Mouse (Mus musculus) liver, embryonic 13.5 days (tissue): ENCODE results near the gene Lsamp. TPM values are rescaled to one million over a fixed set of nuclear protein-coding genes. Genes with fewer than 3 reads are reported as not detected.

Source experiments
- ATAC-seq: fragments of 200-750 bp; cut with Nextera tagmentation; 2 replicates; pipeline ENCODE4 v1.8.0; 2017; ENCODE audit warnings: low read depth, mild to moderate bottlenecking, moderate number of reproducible peaks, moderate library complexity
- DNase-seq: peaks from one replicate; pipeline ENCODE4 v3.0.0; 2022
- H3K27ac ChIP-seq: fragments of 300-500 bp; sonication (generic); 2 replicates; pipeline ENCODE4 v1.5.1; 2015; ENCODE audit warnings: moderate library complexity, mild to moderate bottlenecking, inconsistent platforms
- H3K27me3 ChIP-seq: fragments of 300-500 bp; sonication (generic); 2 replicates; pipeline ENCODE4 v1.6.1; 2015; ENCODE audit warnings: mild to moderate bottlenecking, inconsistent platforms
- H3K36me3 ChIP-seq: fragments of 300-500 bp; sonication (generic); 2 replicates; pipeline ENCODE4 v1.6.1; 2015; ENCODE audit warnings: mild to moderate bottlenecking, inconsistent platforms
- H3K4me1 ChIP-seq: fragments of 300-500 bp; sonication (generic); replicated peaks from 2 replicates; pipeline ENCODE4 v1.6.1; 2015; ENCODE audit warnings: inconsistent platforms
- H3K4me2 ChIP-seq: fragments of 300-500 bp; sonication (generic); 2 replicates; pipeline ENCODE4 v1.6.1; 2015; ENCODE audit warnings: inconsistent platforms, mild to moderate bottlenecking, moderate library complexity
- H3K4me3 ChIP-seq: fragments of 300-500 bp; sonication (generic); replicated peaks from 2 replicates; pipeline ENCODE4 v1.5.1; 2015; ENCODE audit warnings: mild to moderate bottlenecking, inconsistent platforms
- H3K9ac ChIP-seq: fragments of 300-500 bp; sonication (generic); 2 replicates; pipeline ENCODE4 v1.6.1; 2015; ENCODE audit warnings: mild to moderate bottlenecking, inconsistent platforms
- H3K9me3 ChIP-seq: fragments of 300-500 bp; sonication (generic); replicated peaks from 2 replicates; pipeline ENCODE4 v1.6.1; 2016; ENCODE audit warnings: inconsistent platforms
- WGBS: fragments of 180-500 bp; shearing (Covaris S2); methylation state at CpG from one replicate; pipeline ENCODE4 v1.1.7; 2015; ENCODE audit not compliant: insufficient replicate concordance; 5-methylcytosine and 5-hydroxymethylcytosine counted together
- polyA plus RNA-seq: library from polyadenylated mRNA; unstranded; fragments of >200 nt; fragmentation: Nextera tagmentation; extraction: Ambion mirVana; gene quantifications from 2 replicates; pipeline ENCODE4 v1.2.1, GENCODE M21; 2015

Lsamp gene
- polyA plus RNA-seq, 1 experiment from 2014 or later, result 0.06 TPM

- no peaks in the 10 kb centered on the region for H3K27me3 ChIP-seq
- H3K27ac ChIP-seq, result no peak overlapping the region
- WGBS, result 60% methylated on average over 2 of the region's 2 CpGs
- no peaks in the 10 kb centered on the region for H3K36me3 ChIP-seq
- no peak overlapping the region for H3K4me2 ChIP-seq
- H3K9ac ChIP-seq, result no peak overlapping the region
- DNase-seq (no peak), ATAC-seq (no peak)
- no peak overlapping the region for H3K4me3 ChIP-seq
- no peaks in the 10 kb centered on the region for H3K9me3 ChIP-seq
- no peaks in the 10 kb centered on the region for H3K4me1 ChIP-seq
Measured at GRCm38 (mm10) chr16:40399531-40399930, 415.4 kb downstream of the Lsamp start.

GRCm38 (mm10) chr16:40434280-40434679 lies 450.1 kb downstream of the Lsamp start:
- DNase-seq, result no peak
- WGBS, result 55% methylated on average over 3 of the region's 3 CpGs
- H3K4me2 ChIP-seq, result no peak overlapping the region

GRCm38 (mm10) chr16:40436415-40436814 lies 452.3 kb downstream of the Lsamp start:
- 68% methylated on average over 6 of the region's 6 CpGs for WGBS
- Histone ChIP-seq H3K27me3 (no peaks in the 10 kb centered on the region), H3K4me2 (no peak overlapping the region), H3K9ac (no peak overlapping the region), H3K36me3 (no peaks in the 10 kb centered on the region), H3K9me3 (no peaks in the 10 kb centered on the region), H3K27ac (no peak overlapping the region), H3K4me1 (no peaks in the 10 kb centered on the region), H3K4me3 (no peak overlapping the region)
- DNase-seq (no peak), ATAC-seq (no peak)

More at GRCm38 (mm10) chr16:40434280-40434679, 450.1 kb downstream of the Lsamp start:
- H3K36me3 ChIP-seq, result no peaks in the 10 kb centered on the region
- H3K9ac ChIP-seq, result no peak overlapping the region
- H3K9me3 ChIP-seq, result no peaks in the 10 kb centered on the region
- H3K27me3 ChIP-seq, result no peaks in the 10 kb centered on the region
- H3K4me3 ChIP-seq, result no peak overlapping the region
- ATAC-seq, result no peak
- no peak overlapping the region for H3K27ac ChIP-seq
- no peaks in the 10 kb centered on the region for H3K4me1 ChIP-seq

GRCm38 (mm10) chr16:40437879-40438278 lies 453.7 kb downstream of the Lsamp start:
- DNase-seq (no peak), ATAC-seq (no peak)
- no peak overlapping the region for H3K27ac ChIP-seq
- no peaks in the 10 kb centered on the region for H3K9me3 ChIP-seq
- WGBS, result 73% methylated on average over 10 of the region's 10 CpGs
- H3K9ac ChIP-seq, result no peak overlapping the region
- no peak overlapping the region for H3K4me2 ChIP-seq
- no peaks in the 10 kb centered on the region for H3K36me3 ChIP-seq
- no peaks in the 10 kb centered on the region for H3K4me1 ChIP-seq
- H3K27me3 ChIP-seq, result no peaks in the 10 kb centered on the region
- H3K4me3 ChIP-seq, result no peak overlapping the region

GRCm38 (mm10) chr16:40438876-40439275 lies 454.7 kb downstream of the Lsamp start:
- DNase-seq, result no peak
- no peak for ATAC-seq
- no peaks in the 10 kb centered on the region for H3K9me3 ChIP-seq
- H3K27me3 ChIP-seq, result no peaks in the 10 kb centered on the region
- no peak overlapping the region for H3K4me2 ChIP-seq
- no peaks in the 10 kb centered on the region for H3K36me3 ChIP-seq
- no peak overlapping the region for H3K9ac ChIP-seq
- 54% methylated on average over 1 of the region's 1 CpGs for WGBS
- H3K27ac ChIP-seq, result no peak overlapping the region
- no peaks in the 10 kb centered on the region for H3K4me1 ChIP-seq
- H3K4me3 ChIP-seq, result no peak overlapping the region

- 59% methylated on average over 5 of the region's 5 CpGs for WGBS
- Histone ChIP-seq H3K9ac (no peak overlapping the region), H3K4me2 (no peak overlapping the region), H3K4me3 (no peak overlapping the region), H3K27ac (no peak overlapping the region), H3K4me1 (no peaks in the 10 kb centered on the region), H3K9me3 (no peaks in the 10 kb centered on the region), H3K27me3 (no peaks in the 10 kb centered on the region), H3K36me3 (no peaks in the 10 kb centered on the region)
- ATAC-seq, result no peak
- DNase-seq, result no peak
Measured at GRCm38 (mm10) chr16:40446587-40446986, 462.4 kb downstream of the Lsamp start.

- Histone ChIP-seq H3K9me3 (no peaks in the 10 kb centered on the region), H3K4me1 (no peaks in the 10 kb centered on the region), H3K4me3 (no peak overlapping the region), H3K27ac (no peak overlapping the region), H3K9ac (no peak overlapping the region), H3K27me3 (no peaks in the 10 kb centered on the region), H3K4me2 (no peak overlapping the region), H3K36me3 (no peaks in the 10 kb centered on the region)
- DNase-seq (no peak), ATAC-seq (no peak)
- 62% methylated on average over 15 of the region's 15 CpGs for WGBS
Measured at GRCm38 (mm10) chr16:40463411-40464058, 479.4 kb downstream of the Lsamp start.

- no peak for ATAC-seq
- WGBS, result 12% methylated on average over 8 of the region's 8 CpGs
Measured at GRCm38 (mm10) chr16:40466596-40466995, 482.4 kb downstream of the Lsamp start.

GRCm38 (mm10) chr16:40470946-40471345 lies 486.8 kb downstream of the Lsamp start:
- H3K4me2 ChIP-seq, result no peak overlapping the region
- H3K27me3 ChIP-seq, result no peaks in the 10 kb centered on the region
- no peak overlapping the region for H3K4me3 ChIP-seq
- no peak for ATAC-seq
- no peaks in the 10 kb centered on the region for H3K36me3 ChIP-seq
- no peak for DNase-seq
- H3K4me1 ChIP-seq, result no peaks in the 10 kb centered on the region
- WGBS, result 47% methylated on average over 6 of the region's 6 CpGs
- no peak overlapping the region for H3K27ac ChIP-seq
- no peak overlapping the region for H3K9ac ChIP-seq
- no peaks in the 10 kb centered on the region for H3K9me3 ChIP-seq

More at GRCm38 (mm10) chr16:40466596-40466995, 482.4 kb downstream of the Lsamp start:
- Histone ChIP-seq H3K9ac (no peak overlapping the region), H3K4me1 (no peaks in the 10 kb centered on the region), H3K27ac (no peak overlapping the region), H3K9me3 (no peaks in the 10 kb centered on the region), H3K4me2 (no peak overlapping the region), H3K27me3 (no peaks in the 10 kb centered on the region), H3K4me3 (no peak overlapping the region), H3K36me3 (no peaks in the 10 kb centered on the region)
- no peak for DNase-seq

- H3K9ac ChIP-seq, result no peak overlapping the region
- ATAC-seq (no peak), DNase-seq (no peak)
- no peaks in the 10 kb centered on the region for H3K9me3 ChIP-seq
- no peaks in the 10 kb centered on the region for H3K36me3 ChIP-seq
- WGBS, result 70% methylated on average over 5 of the region's 5 CpGs
- no peak overlapping the region for H3K4me3 ChIP-seq
- no peak overlapping the region for H3K27ac ChIP-seq
- H3K4me1 ChIP-seq, result no peaks in the 10 kb centered on the region
- H3K27me3 ChIP-seq, result no peaks in the 10 kb centered on the region
- no peak overlapping the region for H3K4me2 ChIP-seq
Measured at GRCm38 (mm10) chr16:40471967-40472366, 487.8 kb downstream of the Lsamp start.

- Histone ChIP-seq H3K27me3 (no peaks in the 10 kb centered on the region), H3K4me2 (no peak overlapping the region), H3K4me3 (no peak overlapping the region), H3K4me1 (no peaks in the 10 kb centered on the region), H3K27ac (no peak overlapping the region), H3K9me3 (no peaks in the 10 kb centered on the region), H3K9ac (no peak overlapping the region), H3K36me3 (no peaks in the 10 kb centered on the region)
- no peak for ATAC-seq
- DNase-seq, result no peak
- WGBS, result 68% methylated on average over 2 of the region's 2 CpGs
Measured at GRCm38 (mm10) chr16:40491606-40492005, 507.4 kb downstream of the Lsamp start.

- DNase-seq (no peak), ATAC-seq (no peak)
- no peak overlapping the region for H3K27ac ChIP-seq
- no peaks in the 10 kb centered on the region for H3K4me1 ChIP-seq
- no peaks in the 10 kb centered on the region for H3K27me3 ChIP-seq
- no peaks in the 10 kb centered on the region for H3K36me3 ChIP-seq
- no peak overlapping the region for H3K4me2 ChIP-seq
- H3K9ac ChIP-seq, result no peak overlapping the region
- 49% methylated on average over 3 of the region's 3 CpGs for WGBS
- no peak overlapping the region for H3K4me3 ChIP-seq
- no peaks in the 10 kb centered on the region for H3K9me3 ChIP-seq
Measured at GRCm38 (mm10) chr16:40504262-40504960, 520.2 kb downstream of the Lsamp start.
